Mouse (Mus musculus): ENCODE measurements at regions not wholly inside any gene's neighbourhood (a gene's known extent, or its start where the extent isn't known, plus 50 kb on each side); places are given as distances from the start of the nearest gene placed in this dataset.

- WGBS, result 95% methylated on average over 1 of the region's 1 CpGs
- Histone ChIP-seq H3K36me3 (ENCODE audit: control insufficient read depth, insufficient read depth, low read length) (no peaks in the 10 kb centered on the region), H3K4me3 (ENCODE audit: low read depth, low read length) (no peak overlapping the region), H3K4me2 (ENCODE audit: low read depth, low read length) (no peak overlapping the region), H3K9me3 (ENCODE audit: control insufficient read depth, low read length) (no peaks in the 10 kb centered on the region), H3K9ac (replicated peaks; ENCODE audit: low read depth, low read length) (no peak overlapping the region), H3K4me1 (ENCODE audit: control insufficient read depth, insufficient read depth, low read length) (no peaks in the 10 kb centered on the region), H3K27ac (ENCODE audit: low read depth, low read length) (no peak overlapping the region), H3K27me3 (ENCODE audit: control insufficient read depth, insufficient read depth, low read length) (no peaks in the 10 kb centered on the region)
- ATAC-seq (ENCODE audit: low read depth), result no peak
Measured at GRCm38 (mm10) chr3:100401080-100401479, 88.0 kb downstream of the Tent5c start.

- Histone ChIP-seq H3K4me3 (ENCODE audit: low read depth, low read length) (no peak overlapping the region), H3K4me1 (ENCODE audit: control insufficient read depth, insufficient read depth, low read length) (no peaks in the 10 kb centered on the region), H3K9ac (replicated peaks; ENCODE audit: low read depth, low read length) (no peak overlapping the region), H3K27ac (ENCODE audit: low read depth, low read length) (no peak overlapping the region), H3K36me3 (ENCODE audit: control insufficient read depth, insufficient read depth, low read length) (no peaks in the 10 kb centered on the region), H3K27me3 (ENCODE audit: control insufficient read depth, insufficient read depth, low read length) (no peaks in the 10 kb centered on the region), H3K9me3 (ENCODE audit: control insufficient read depth, low read length) (no peaks in the 10 kb centered on the region), H3K4me2 (ENCODE audit: low read depth, low read length) (no peak overlapping the region)
- ATAC-seq (ENCODE audit: low read depth), result no peak
- WGBS, result 84% methylated on average over 3 of the region's 3 CpGs
Measured at GRCm38 (mm10) chr3:100397491-100397890, 91.6 kb downstream of the Tent5c start.

GRCm38 (mm10) chr3:100394911-100395604, 94.1 kb downstream of the Tent5c start:
- no peak overlapping the region for H3K27ac ChIP-seq (ENCODE audit: low read depth, low read length)
- no peak for ATAC-seq (ENCODE audit: low read depth)

GRCm38 (mm10) chr3:100393956-100394355, 95.2 kb downstream of the Tent5c start:
- 92% methylated on average over 1 of the region's 1 CpGs for WGBS
- Histone ChIP-seq H3K27ac (ENCODE audit: low read depth, low read length) (no peak overlapping the region), H3K9ac (replicated peaks; ENCODE audit: low read depth, low read length) (no peak overlapping the region)

More at GRCm38 (mm10) chr3:100394911-100395604, 94.1 kb downstream of the Tent5c start:
- H3K27me3 ChIP-seq (ENCODE audit: control insufficient read depth, insufficient read depth, low read length), result no peaks in the 10 kb centered on the region
- no peaks in the 10 kb centered on the region for H3K4me1 ChIP-seq (ENCODE audit: control insufficient read depth, insufficient read depth, low read length)
- 48% methylated on average over 9 of the region's 9 CpGs for WGBS
- no peak overlapping the region for H3K9ac ChIP-seq (replicated peaks; ENCODE audit: low read depth, low read length)
- H3K4me2 ChIP-seq (ENCODE audit: low read depth, low read length), result no peak overlapping the region
- H3K9me3 ChIP-seq (ENCODE audit: control insufficient read depth, low read length), result no peaks in the 10 kb centered on the region
- H3K36me3 ChIP-seq (ENCODE audit: control insufficient read depth, insufficient read depth, low read length), result no peaks in the 10 kb centered on the region
- H3K4me3 ChIP-seq (ENCODE audit: low read depth, low read length), result no peak overlapping the region

GRCm38 (mm10) chr3:100382181-100382580, 106.9 kb downstream of the Tent5c start:
- no peaks in the 10 kb centered on the region for H3K9me3 ChIP-seq (ENCODE audit: control insufficient read depth, low read length)
- H3K36me3 ChIP-seq (ENCODE audit: control insufficient read depth, insufficient read depth, low read length), result no peaks in the 10 kb centered on the region
- WGBS, result 77% methylated on average over 1 of the region's 1 CpGs
- H3K4me1 ChIP-seq (ENCODE audit: control insufficient read depth, insufficient read depth, low read length), result no peaks in the 10 kb centered on the region
- no peak overlapping the region for H3K9ac ChIP-seq (replicated peaks; ENCODE audit: low read depth, low read length)
- ATAC-seq (ENCODE audit: low read depth), result no peak
- no peak overlapping the region for H3K4me3 ChIP-seq (ENCODE audit: low read depth, low read length)
- H3K27ac ChIP-seq (ENCODE audit: low read depth, low read length), result no peak overlapping the region
- no peaks in the 10 kb centered on the region for H3K27me3 ChIP-seq (ENCODE audit: control insufficient read depth, insufficient read depth, low read length)
- no peak overlapping the region for H3K4me2 ChIP-seq (ENCODE audit: low read depth, low read length)

More at GRCm38 (mm10) chr3:100393956-100394355, 95.2 kb downstream of the Tent5c start:
- Histone ChIP-seq H3K4me2 (ENCODE audit: low read depth, low read length) (no peak overlapping the region), H3K4me1 (ENCODE audit: control insufficient read depth, insufficient read depth, low read length) (no peaks in the 10 kb centered on the region), H3K9me3 (ENCODE audit: control insufficient read depth, low read length) (no peaks in the 10 kb centered on the region), H3K27me3 (ENCODE audit: control insufficient read depth, insufficient read depth, low read length) (no peaks in the 10 kb centered on the region), H3K36me3 (ENCODE audit: control insufficient read depth, insufficient read depth, low read length) (no peaks in the 10 kb centered on the region), H3K4me3 (ENCODE audit: low read depth, low read length) (no peak overlapping the region)
- ATAC-seq (ENCODE audit: low read depth), result no peak

GRCm38 (mm10) chr3:100381363-100381762, 107.8 kb downstream of the Tent5c start:
- no peaks in the 10 kb centered on the region for H3K4me1 ChIP-seq (ENCODE audit: control insufficient read depth, insufficient read depth, low read length)
- WGBS, result 78% methylated on average over 2 of the region's 2 CpGs

GRCm38 (mm10) chr3:100376162-100376561, 113.0 kb downstream of the Tent5c start:
- Histone ChIP-seq H3K4me1 (ENCODE audit: control insufficient read depth, insufficient read depth, low read length) (no peaks in the 10 kb centered on the region), H3K9ac (replicated peaks; ENCODE audit: low read depth, low read length) (no peak overlapping the region), H3K27ac (ENCODE audit: low read depth, low read length) (no peak overlapping the region), H3K36me3 (ENCODE audit: control insufficient read depth, insufficient read depth, low read length) (no peaks in the 10 kb centered on the region), H3K4me2 (ENCODE audit: low read depth, low read length) (no peak overlapping the region), H3K27me3 (ENCODE audit: control insufficient read depth, insufficient read depth, low read length) (no peaks in the 10 kb centered on the region), H3K4me3 (ENCODE audit: low read depth, low read length) (no peak overlapping the region), H3K9me3 (ENCODE audit: control insufficient read depth, low read length) (no peaks in the 10 kb centered on the region)
- 77% methylated on average over 1 of the region's 1 CpGs for WGBS
- ATAC-seq (ENCODE audit: low read depth), result no peak

More at GRCm38 (mm10) chr3:100381363-100381762, 107.8 kb downstream of the Tent5c start:
- H3K9me3 ChIP-seq (ENCODE audit: control insufficient read depth, low read length), result no peaks in the 10 kb centered on the region
- no peak overlapping the region for H3K27ac ChIP-seq (ENCODE audit: low read depth, low read length)
- H3K4me2 ChIP-seq (ENCODE audit: low read depth, low read length), result no peak overlapping the region
- no peaks in the 10 kb centered on the region for H3K36me3 ChIP-seq (ENCODE audit: control insufficient read depth, insufficient read depth, low read length)
- no peaks in the 10 kb centered on the region for H3K27me3 ChIP-seq (ENCODE audit: control insufficient read depth, insufficient read depth, low read length)
- no peak for ATAC-seq (ENCODE audit: low read depth)
- H3K9ac ChIP-seq (replicated peaks; ENCODE audit: low read depth, low read length), result no peak overlapping the region
- H3K4me3 ChIP-seq (ENCODE audit: low read depth, low read length), result no peak overlapping the region

GRCm38 (mm10) chr3:100366884-100367840, 122.0 kb downstream of the Tent5c start:
- Histone ChIP-seq H3K27me3 (ENCODE audit: control insufficient read depth, insufficient read depth, low read length) (no peaks in the 10 kb centered on the region), H3K4me3 (ENCODE audit: low read depth, low read length) (no peak overlapping the region)

GRCm38 (mm10) chr3:100366447-100366846, 122.7 kb downstream of the Tent5c start:
- Histone ChIP-seq H3K9me3 (ENCODE audit: control insufficient read depth, low read length) (no peaks in the 10 kb centered on the region), H3K36me3 (ENCODE audit: control insufficient read depth, insufficient read depth, low read length) (no peaks in the 10 kb centered on the region), H3K27ac (ENCODE audit: low read depth, low read length) (no peak overlapping the region), H3K9ac (replicated peaks; ENCODE audit: low read depth, low read length) (no peak overlapping the region), H3K4me3 (ENCODE audit: low read depth, low read length) (no peak overlapping the region), H3K4me2 (ENCODE audit: low read depth, low read length) (no peak overlapping the region), H3K27me3 (ENCODE audit: control insufficient read depth, insufficient read depth, low read length) (no peaks in the 10 kb centered on the region), H3K4me1 (ENCODE audit: control insufficient read depth, insufficient read depth, low read length) (no peaks in the 10 kb centered on the region)
- ATAC-seq (ENCODE audit: low read depth), result no peak
- 66% methylated on average over 3 of the region's 3 CpGs for WGBS

More at GRCm38 (mm10) chr3:100366884-100367840, 122.0 kb downstream of the Tent5c start:
- Histone ChIP-seq H3K4me2 (ENCODE audit: low read depth, low read length) (no peak overlapping the region), H3K4me1 (ENCODE audit: control insufficient read depth, insufficient read depth, low read length) (no peaks in the 10 kb centered on the region), H3K9ac (replicated peaks; ENCODE audit: low read depth, low read length) (no peak overlapping the region), H3K27ac (ENCODE audit: low read depth, low read length) (no peak overlapping the region), H3K36me3 (ENCODE audit: control insufficient read depth, insufficient read depth, low read length) (no peaks in the 10 kb centered on the region), H3K9me3 (ENCODE audit: control insufficient read depth, low read length) (no peaks in the 10 kb centered on the region)
- no peak for ATAC-seq (ENCODE audit: low read depth)
- 77% methylated on average over 7 of the region's 7 CpGs for WGBS

Data from neural tube, embryonic 14.5 days (tissue).